Mouse (Mus musculus) E14TG2a.4 (cell line): ENCODE measurements at regions not wholly inside any gene's neighbourhood (a gene's known extent, or its start where the extent isn't known, plus 50 kb on each side); places are given as distances from the start of the nearest gene placed in this dataset.

ENCODE experiments used
- H3K27me3 ChIP-seq: 2 replicates; pipeline ENCODE4 v1.6.1; 2014; ENCODE audit warnings: low read length, control low read depth; ENCODE audit not compliant: insufficient read depth
- H3K36me3 ChIP-seq: 2 replicates; pipeline ENCODE4 v1.6.1; 2014; ENCODE audit warnings: low read length, control low read depth; ENCODE audit not compliant: insufficient read depth
- H3K4me1 ChIP-seq: replicated peaks from 2 replicates; pipeline ENCODE4 v1.6.1; 2014; ENCODE audit warnings: low read depth, low read length, control low read depth
- H3K4me3 ChIP-seq: replicated peaks from 2 replicates; pipeline ENCODE4 v1.5.1; 2014; ENCODE audit warnings: mild to moderate bottlenecking, low read length
- H3K9me3 ChIP-seq: 2 replicates; pipeline ENCODE4 v1.6.1; 2014; ENCODE audit warnings: low read length, control low read depth
- CTCF ChIP-seq: conservative IDR thresholded peaks from 2 replicates; pipeline ENCODE4 v1.5.1; 2014; ENCODE audit warnings: low read length
- NANOG ChIP-seq: IDR thresholded peaks from 2 replicates; pipeline ENCODE4 v1.6.1; 2014; ENCODE audit warnings: borderline replicate concordance, low read length, mixed read lengths
- POU5F1 ChIP-seq: IDR thresholded peaks from 2 replicates; pipeline ENCODE4 v1.6.1; 2014; ENCODE audit warnings: low read length, borderline replicate concordance

DNA sequence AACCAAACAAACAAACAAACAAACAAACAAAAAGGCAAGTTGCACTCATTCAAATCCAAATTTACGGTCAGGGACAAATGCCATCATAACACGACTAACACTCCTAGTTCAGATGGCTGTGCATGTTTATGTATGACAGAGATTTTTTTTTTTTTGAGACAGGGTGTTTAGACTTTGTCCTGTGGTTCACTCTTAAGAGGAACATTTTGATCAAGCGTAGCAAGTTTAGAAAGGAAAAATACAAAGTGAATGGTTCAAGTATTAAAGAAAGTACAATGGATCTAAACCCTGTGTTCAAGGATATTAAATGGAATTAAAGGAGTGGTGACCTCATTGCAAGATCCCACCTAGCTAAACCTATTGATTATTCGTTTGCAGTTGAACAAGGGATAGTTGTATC is 60.2 kb upstream of the Slc6a6 start:
- TF ChIP-seq POU5F1: no peak

DNA sequence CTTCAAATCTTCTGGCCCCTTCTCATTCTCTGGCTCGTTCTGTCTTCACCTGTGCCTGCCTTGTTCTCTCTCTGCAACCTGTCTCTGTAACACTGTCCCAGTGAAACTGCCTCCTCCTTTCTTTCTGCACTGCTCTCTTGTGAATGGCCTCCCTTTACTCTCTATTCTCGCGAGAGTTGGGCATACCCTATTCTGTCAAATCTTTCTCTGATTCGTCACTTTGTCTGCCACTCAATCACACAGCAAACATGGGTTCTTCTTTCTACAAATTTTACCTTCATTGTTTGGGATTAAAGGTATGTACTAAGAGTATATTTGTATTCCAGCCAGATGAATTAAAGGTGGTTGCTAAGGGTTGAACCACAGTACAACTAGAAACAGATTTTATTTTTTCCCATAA is 54.6 kb upstream of the Slc6a6 start:
- no peak for TF ChIP-seq POU5F1
- TF ChIP-seq CTCF: no peak
- TF ChIP-seq NANOG: no peak
- no peaks in the 10 kb centered on the region for H3K36me3 ChIP-seq
- peaks cover 8% of the 10 kb centered on the region for H3K4me1 ChIP-seq
- H3K27me3 ChIP-seq: no peaks in the 10 kb centered on the region
- H3K9me3 ChIP-seq: peaks cover 15% of the 10 kb centered on the region
- H3K4me3 ChIP-seq: no peak overlapping the region

More for the DNA sequence above, 60.2 kb upstream of the Slc6a6 start:
- Histone ChIP-seq H3K4me3 (no peak overlapping the region), H3K36me3 (no peaks in the 10 kb centered on the region), H3K27me3 (no peaks in the 10 kb centered on the region), H3K4me1 (no peaks in the 10 kb centered on the region; the same call in 1 of the 2 replicates), H3K9me3 (no peaks in the 10 kb centered on the region)

DNA sequence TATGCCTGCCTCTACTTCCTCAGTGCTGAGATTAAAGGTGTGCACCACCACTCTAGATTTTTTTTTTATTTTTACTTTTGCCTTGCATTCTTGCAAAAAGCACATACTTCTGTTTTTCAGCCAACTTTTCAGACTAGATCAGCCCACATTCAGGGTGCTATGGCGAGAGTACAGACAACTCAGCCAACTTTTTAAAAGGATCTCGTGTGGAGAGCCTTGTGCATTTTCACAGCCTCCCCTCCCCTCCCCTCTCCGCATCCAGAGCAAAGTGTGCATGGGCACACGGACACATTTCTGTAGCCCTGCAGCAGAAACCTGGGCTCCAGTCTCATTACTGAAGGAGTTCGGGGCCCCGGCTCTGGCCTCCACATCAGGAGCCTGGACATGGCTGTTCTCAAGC is 52.6 kb upstream of the Slc6a6 start:
- H3K36me3 ChIP-seq: no peaks in the 10 kb centered on the region
- peaks cover 15% of the 10 kb centered on the region for H3K9me3 ChIP-seq
- TF ChIP-seq POU5F1 (no peak), NANOG (no peak), CTCF (no peak)
- H3K27me3 ChIP-seq: 0 out of 2 replicates have a peak, but pooled peaks cover 3% of the 10 kb centered on the region
- peaks cover 8% of the 10 kb centered on the region for H3K4me1 ChIP-seq
- H3K4me3 ChIP-seq: no peak overlapping the region
